Mouse (Mus musculus): ENCODE results near the gene Abhd15.

DNA sequence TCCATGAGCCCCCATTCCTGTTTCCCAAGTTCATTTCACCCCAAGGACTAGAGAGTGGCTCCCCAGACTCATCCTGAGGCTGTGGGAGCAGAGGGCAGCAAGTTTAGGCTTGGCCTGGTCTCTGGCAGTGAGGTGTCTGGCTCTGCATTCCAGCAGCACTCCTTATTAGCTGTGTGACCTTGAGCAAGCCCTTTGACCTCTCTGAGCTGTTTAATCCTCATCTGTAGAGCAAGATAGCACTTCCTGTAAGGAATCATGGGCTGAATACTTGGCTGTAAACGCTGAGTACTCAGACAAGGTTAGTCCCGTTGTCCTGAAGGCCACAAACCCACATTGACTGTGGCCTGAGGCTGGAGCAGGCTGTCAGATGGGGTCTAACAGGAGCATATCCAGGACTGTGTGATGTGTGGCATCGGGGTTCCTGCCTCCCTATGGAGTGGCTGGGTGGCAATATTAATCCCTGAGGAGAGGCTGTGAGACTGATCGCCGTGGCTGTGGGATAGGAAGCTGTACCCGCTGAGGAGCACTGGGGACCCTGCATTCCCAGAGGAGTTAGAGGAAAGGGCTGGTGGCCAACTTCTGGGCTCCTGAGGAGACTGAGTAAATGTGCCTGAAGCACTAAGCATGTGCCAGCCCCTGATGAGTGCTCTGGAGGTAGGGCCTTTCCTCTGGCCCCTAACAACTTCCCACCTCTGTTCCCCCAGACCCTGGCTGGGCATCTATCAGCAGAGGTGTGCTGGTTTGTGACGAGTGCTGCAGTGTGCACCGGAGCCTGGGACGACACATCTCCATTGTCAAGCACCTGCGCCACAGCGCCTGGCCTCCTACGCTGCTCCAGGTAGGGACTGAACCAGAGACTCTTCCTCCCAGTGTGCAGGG, 16.4 kb upstream of the Abhd15 start:
- no peak for TF ChIP-seq EP300 (IDR thresholded peaks at IDR 0.05; ENCODE audit: low read depth)
- TF ChIP-seq CTCF (IDR thresholded peaks at IDR 0.05; ENCODE audit: low read depth) = no peak

All from heart, postnatal 0 days (tissue).